Mouse (Mus musculus) embryonic facial prominence, embryonic 14.5 days (tissue): ENCODE results near the gene Fyb2. TPM values are rescaled to one million over a fixed set of nuclear protein-coding genes. Genes with fewer than 3 reads are reported as not detected.
"Not testable (repeated sequence)": the region's sequence is repeated elsewhere in the genome, so short reads cannot be mapped to it uniquely, and the experiment has no call there.

Experiments used
- ATAC-seq: fragments of 200-750 bp; cut with Nextera tagmentation; 2 replicates; pipeline ENCODE4 v1.8.0; 2017; ENCODE audit warnings: low read depth, moderate number of reproducible peaks, moderate TSS enrichment
- DNase-seq: peaks from one replicate; pipeline ENCODE4 v3.0.0-alpha.2; 2015; ENCODE audit warnings: low spot score
- H3K27ac ChIP-seq: fragments of 300-500 bp; sonication (generic); replicated peaks from 2 replicates; pipeline ENCODE4 v1.5.1; 2014; ENCODE audit warnings: low read depth, mild to moderate bottlenecking, low read length, moderate library complexity
- H3K27me3 ChIP-seq: fragments of 300-500 bp; sonication (generic); replicated peaks from 2 replicates; pipeline ENCODE4 v1.6.1; 2014; ENCODE audit warnings: low read length; ENCODE audit not compliant: control insufficient read depth, insufficient read depth
- H3K36me3 ChIP-seq: fragments of 300-500 bp; sonication (generic); 2 replicates; pipeline ENCODE4 v1.6.1; 2014; ENCODE audit warnings: low read length, mixed read lengths; ENCODE audit not compliant: control insufficient read depth, insufficient read depth
- H3K4me1 ChIP-seq: fragments of 300-500 bp; sonication (generic); 2 replicates; pipeline ENCODE4 v1.6.1; 2014; ENCODE audit warnings: antibody characterized with exemption, low read length; ENCODE audit not compliant: control insufficient read depth, insufficient read depth
- H3K4me2 ChIP-seq: fragments of 300-500 bp; sonication (generic); 2 replicates; pipeline ENCODE4 v1.6.1; 2014; ENCODE audit warnings: low read depth, mild to moderate bottlenecking, low read length, moderate library complexity, mixed read lengths
- H3K4me3 ChIP-seq: fragments of 300-500 bp; sonication (generic); 2 replicates; pipeline ENCODE4 v1.5.1; 2014; ENCODE audit warnings: low read depth, mild to moderate bottlenecking, low read length
- H3K9ac ChIP-seq: fragments of 300-500 bp; sonication (generic); 2 replicates; pipeline ENCODE4 v1.6.1; 2014; ENCODE audit warnings: low read depth, mild to moderate bottlenecking, low read length, moderate library complexity, mixed read lengths
- H3K9me3 ChIP-seq: fragments of 300-500 bp; sonication (generic); 2 replicates; pipeline ENCODE4 v1.6.1; 2016; ENCODE audit warnings: low read length; ENCODE audit not compliant: control insufficient read depth
- WGBS: fragments of 180-500 bp; shearing (Covaris S2); extraction: QIAGEN DNeasy Blood & Tissue Kit; methylation state at CpG from one replicate; pipeline ENCODE4 v1.1.7; 2014; 5-methylcytosine and 5-hydroxymethylcytosine counted together
- polyA plus RNA-seq: library from polyadenylated mRNA; unstranded; fragments of >200 nt; fragmentation: Nextera tagmentation; extraction: Ambion mirVana; gene quantifications from 2 replicates; pipeline ENCODE4 v1.2.1, GENCODE M21; 2014

Fyb2 gene
- polyA plus RNA-seq, 1 experiment from 2014 or later = 0.28 TPM

- not testable (repeated sequence) for H3K27ac ChIP-seq, ATAC-seq, H3K27me3 ChIP-seq, H3K9me3 ChIP-seq, H3K4me1 ChIP-seq, H3K36me3 ChIP-seq, DNase-seq, H3K9ac ChIP-seq, H3K4me2 ChIP-seq, H3K4me3 ChIP-seq
- 86% methylated on average over 9 of the region's 12 CpGs for WGBS
These were observed 91.4 kb downstream of the Fyb2 start for GRCm38 (mm10) chr4:105004649-105005048.

GRCm38 (mm10) chr4:105007360-105008018 is 94.2 kb downstream of the Fyb2 start:
- ATAC-seq (no peak), DNase-seq (no peak)
- H3K36me3 ChIP-seq = no peaks in the 10 kb centered on the region
- H3K4me2 ChIP-seq = no peak overlapping the region
- no peaks in the 10 kb centered on the region for H3K27me3 ChIP-seq
- no peak overlapping the region for H3K9ac ChIP-seq
- no peak overlapping the region for H3K27ac ChIP-seq
- no peaks in the 10 kb centered on the region for H3K4me1 ChIP-seq
- no peak overlapping the region for H3K4me3 ChIP-seq
- H3K9me3 ChIP-seq = 0 out of 2 replicates have a peak, but pooled peaks cover 8% of the 10 kb centered on the region
- 82% methylated on average over 4 of the region's 4 CpGs for WGBS

- no peak overlapping the region for H3K4me3 ChIP-seq
- no peaks in the 10 kb centered on the region for H3K27me3 ChIP-seq
- no peaks in the 10 kb centered on the region for H3K4me1 ChIP-seq
- no peak for ATAC-seq
- no peak overlapping the region for H3K4me2 ChIP-seq
- H3K27ac ChIP-seq = no peak overlapping the region
- H3K9ac ChIP-seq = no peak overlapping the region
- H3K36me3 ChIP-seq = no peaks in the 10 kb centered on the region
- no peak for DNase-seq
- 90% methylated on average over 7 of the region's 7 CpGs for WGBS
- 0 out of 2 replicates have a peak, but pooled peaks cover 4% of the 10 kb centered on the region for H3K9me3 ChIP-seq
These were observed 100.5 kb downstream of the Fyb2 start for GRCm38 (mm10) chr4:105013718-105014117.

GRCm38 (mm10) chr4:105015496-105015895 is 102.2 kb downstream of the Fyb2 start:
- Histone ChIP-seq H3K4me3 (no peak overlapping the region), H3K27me3 (no peaks in the 10 kb centered on the region), H3K27ac (no peak overlapping the region), H3K9ac (no peak overlapping the region), H3K36me3 (no peaks in the 10 kb centered on the region), H3K4me2 (no peak overlapping the region), H3K4me1 (no peaks in the 10 kb centered on the region), H3K9me3 (no peaks in the 10 kb centered on the region)
- 40% methylated on average over 6 of the region's 6 CpGs for WGBS
- ATAC-seq (no peak), DNase-seq (peak; percentile 24)

- Histone ChIP-seq H3K27me3 (no peaks in the 10 kb centered on the region), H3K9me3 (no peaks in the 10 kb centered on the region), H3K4me3 (no peak overlapping the region), H3K9ac (no peak overlapping the region), H3K36me3 (no peaks in the 10 kb centered on the region), H3K4me2 (no peak overlapping the region), H3K27ac (no peak overlapping the region), H3K4me1 (no peaks in the 10 kb centered on the region)
- DNase-seq = no peak
- WGBS = 83% methylated on average over 4 of the region's 4 CpGs
- no peak for ATAC-seq
These were observed 102.9 kb downstream of the Fyb2 start for GRCm38 (mm10) chr4:105016006-105016613.

GRCm38 (mm10) chr4:105027278-105027677 is 114.0 kb downstream of the Fyb2 start:
- Histone ChIP-seq H3K27ac (no peak overlapping the region), H3K4me1 (no peaks in the 10 kb centered on the region), H3K36me3 (no peaks in the 10 kb centered on the region), H3K4me2 (no peak overlapping the region), H3K9me3 (no peaks in the 10 kb centered on the region), H3K9ac (no peak overlapping the region), H3K27me3 (no peaks in the 10 kb centered on the region), H3K4me3 (no peak overlapping the region)
- WGBS = 81% methylated on average over 6 of the region's 6 CpGs
- no peak for DNase-seq
- no peak for ATAC-seq

GRCm38 (mm10) chr4:105031104-105031503 is 117.8 kb downstream of the Fyb2 start:
- Histone ChIP-seq H3K27ac (no peak overlapping the region), H3K4me2 (no peak overlapping the region), H3K36me3 (no peaks in the 10 kb centered on the region), H3K4me1 (no peaks in the 10 kb centered on the region), H3K27me3 (no peaks in the 10 kb centered on the region), H3K9me3 (no peaks in the 10 kb centered on the region), H3K9ac (no peak overlapping the region), H3K4me3 (no peak overlapping the region)
- ATAC-seq (no peak), DNase-seq (no peak)
- 80% methylated on average over 8 of the region's 8 CpGs for whole genome bisulfite sequencing

- DNase-seq (no peak), ATAC-seq (no peak)
- Histone ChIP-seq H3K27ac (no peak overlapping the region), H3K4me2 (no peak overlapping the region), H3K9me3 (no peaks in the 10 kb centered on the region), H3K9ac (no peak overlapping the region), H3K36me3 (no peaks in the 10 kb centered on the region), H3K4me3 (no peak overlapping the region), H3K27me3 (no peaks in the 10 kb centered on the region), H3K4me1 (no peaks in the 10 kb centered on the region)
- WGBS = 54% methylated on average over 7 of the region's 7 CpGs
These were observed 119.9 kb downstream of the Fyb2 start for GRCm38 (mm10) chr4:105033153-105033552.

- Histone ChIP-seq H3K4me3 (no peak overlapping the region), H3K27ac (no peak overlapping the region), H3K4me1 (no peaks in the 10 kb centered on the region), H3K36me3 (no peaks in the 10 kb centered on the region), H3K4me2 (no peak overlapping the region), H3K9me3 (no peaks in the 10 kb centered on the region), H3K9ac (no peak overlapping the region), H3K27me3 (no peaks in the 10 kb centered on the region)
- ATAC-seq (no peak), DNase-seq (peak; percentile 37)
These were observed 121.0 kb downstream of the Fyb2 start for GRCm38 (mm10) chr4:105034259-105034658.
